8 mouse cellular contexts compared by ENCODE assay signal in genomic region chr3:108017473-108018189, GRCm38 (mm10). TPM values are rescaled to one million over a fixed set of nuclear protein-coding genes. Genes with fewer than 3 reads are reported as not detected.
DNase-seq lines count a peak whose midpoint lies in the region; ATAC-seq and TF ChIP-seq lines count a peak whose summit lies in the region.

Gstm1 (minus strand) TSS chr3:108017973.

- H3K36me3 ChIP-seq in hindbrain, embryonic 14.5 days (replicated peaks; ENCODE audit: control insufficient read depth, insufficient read depth): no peaks in the 10 kb centered on the region

- H3K4me3 ChIP-seq in hindbrain, embryonic 14.5 days (replicated peaks; ENCODE audit: low read length): peak within 1 kb of the TSS; percentile 33

- POLR2A ChIA-PET in Patski (lab: Charles Lee): interaction anchor here (0.6 to 2.2 kb wide), 3 partner anchors 64 to 940 kb away, joined by 3 to 6 read pairs (median 3); no protein-coding TSS in a partner anchor

- in situ Hi-C loops in Patski (cut with MboI; ENCODE audit: low pct_unique_long_range_greater_than_20kb): loop anchor here (5.0 kb wide), 2 partner anchors 45 to 65 kb away; no protein-coding TSS in a partner anchor

- H3K4me1 ChIP-seq in hindbrain, embryonic 14.5 days (replicated peaks; ENCODE audit: control insufficient read depth, insufficient read depth, low read length): peaks cover 6% of the 10 kb centered on the region; the same call in 1 of the 2 replicates

- H3K9ac ChIP-seq in hindbrain, embryonic 14.5 days: peak within 1 kb of the TSS; percentile 50

- peak; percentile 91 for DNase-seq in Patski (ENCODE audit: low read depth, low spot score)
- peak; percentile 86 to 92 for DNase-seq in cerebellum, postnatal 25 days
- peak; percentile 76 to 88 for DNase-seq in frontal cortex, postnatal 25 days (ENCODE audit: low spot score in 2 of 2)
- DNase-seq in hindbrain, embryonic 14.5 days (ENCODE audit: low spot score): peak; percentile 87
- DNase-seq in layer of hippocampus, postnatal 36 days: peak; percentile 92 to 93
- peak; percentile 99 for DNase-seq in lung, postnatal 36 days
- DNase-seq in retina, postnatal 1 day: peak; percentile 97
- DNase-seq in urinary bladder, adult 18-20 months (ENCODE audit: low spot score in 2 of 2): peak; percentile 83 to 97

- H3K9me3 ChIP-seq in hindbrain, embryonic 14.5 days (ENCODE audit: control insufficient read depth, low read length): no peaks in the 10 kb centered on the region

- under 1% methylated on average over 31 of the region's 31 CpGs for WGBS in hindbrain, embryonic 14.5 days

- H3K27ac ChIP-seq in hindbrain, embryonic 14.5 days: peak within 1 kb of the TSS; percentile 55

- TF ChIP-seq CTCF in Patski (IDR thresholded peaks at IDR 0.05): no peak

- CTCF ChIA-PET in Patski (lab: Charles Lee): interaction anchor here (0.6 to 4.5 kb wide), 20 partner anchors 12 to 187 kb away, joined by 3 to 25 read pairs (median 5); partner anchors contain the start of genes Gstm2 and Gstm7

- peak; percentile 88 for ATAC-seq in Patski
- peak; percentile 93 for ATAC-seq in hindbrain, embryonic 14.5 days (ENCODE audit: low FRiP score)

- peak within 1 kb of the TSS; percentile 72 for H3K4me2 ChIP-seq in hindbrain, embryonic 14.5 days (replicated peaks)

- no peaks in the 10 kb centered on the region for H3K27me3 ChIP-seq in Patski
- H3K27me3 ChIP-seq in hindbrain, embryonic 14.5 days (ENCODE audit: control insufficient read depth, insufficient read depth, low read length): no peaks in the 10 kb centered on the region

RNA-seq across cellular contexts. Expression of gene Gstm1, which starts in this region (rescaled TPM):
- polyA plus RNA-seq in Patski (2021): 145 TPM
- polyA plus RNA-seq in hindbrain, embryonic 14.5 days (2014; fragmentation: Nextera tagmentation; extraction: Ambion mirVana): 92.3 and 106 TPM in 2 replicates
- total RNA-seq in layer of hippocampus, postnatal 36 days (2021): 100 to 1,000 TPM; 311 to 336 TPM

Comparison
In these comparisons a context has a peak if more than half of its experiments do, and no peak if none do; other contexts are left out.
1. Peak in every context shown above with its lines: DNase-seq, ATAC-seq, H3K4me3 ChIP-seq and H3K27ac ChIP-seq.